Mouse (Mus musculus): Measurements from ENCODE around the gene Atp4a.
A peak's percentile ranks its signal among the peaks of the same experiment; 100 is the strongest.
"Not testable (repeated sequence)": the region's sequence is repeated elsewhere in the genome, so short reads cannot be mapped to it uniquely, and the experiment has no call there.

Atp4a gene

GRCm38 (mm10) chr7:30729396-30730063, 17.5 kb downstream of the Atp4a start, which contains the start of gene Tmem147:
Gene Tmem147, minus strand, starts transcription at chr7:30729540.
- DNase-seq (ENCODE audit: low spot score in 2 of 2): peak; percentile 92 to 94

DNA sequence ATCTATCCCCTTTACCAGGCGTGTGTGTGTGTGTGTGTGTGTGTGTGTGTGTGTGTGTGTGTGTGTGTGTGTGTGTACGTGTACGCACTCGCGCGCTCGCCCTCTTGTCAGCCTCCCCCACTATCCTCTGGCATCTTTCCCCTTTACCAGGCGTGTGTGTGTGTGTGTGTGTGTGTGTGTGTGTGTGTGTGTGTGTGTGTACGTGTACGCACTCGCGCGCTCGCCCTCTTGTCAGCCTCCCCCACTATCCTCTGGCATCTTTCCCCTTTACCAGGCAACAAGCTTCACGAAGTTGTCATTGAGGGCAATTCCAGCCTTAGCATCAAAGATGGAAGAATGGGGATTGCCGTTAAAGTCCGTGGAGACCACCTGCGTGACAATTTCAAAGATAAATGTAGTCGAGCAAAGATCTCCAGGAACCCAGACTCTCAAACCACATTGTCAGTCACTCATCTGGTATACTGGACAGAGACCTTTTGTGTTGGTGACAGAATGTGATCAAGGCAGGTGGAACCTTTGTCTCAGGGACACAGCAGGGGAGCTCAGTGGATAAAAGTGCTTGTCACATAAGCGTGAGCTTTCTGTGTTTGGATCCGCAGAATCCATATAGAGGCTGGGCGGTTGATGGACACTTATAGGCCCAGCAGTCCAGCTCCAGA, 18.2 kb downstream of the Atp4a start:
- DNase-seq (ENCODE audit: low spot score in 2 of 2): not testable (repeated sequence)

GRCm38 (mm10) chr7:30736211-30736610, 24.2 kb downstream of the Atp4a start:
- no peak for DNase-seq (ENCODE audit: low spot score in 2 of 2)

DNA sequence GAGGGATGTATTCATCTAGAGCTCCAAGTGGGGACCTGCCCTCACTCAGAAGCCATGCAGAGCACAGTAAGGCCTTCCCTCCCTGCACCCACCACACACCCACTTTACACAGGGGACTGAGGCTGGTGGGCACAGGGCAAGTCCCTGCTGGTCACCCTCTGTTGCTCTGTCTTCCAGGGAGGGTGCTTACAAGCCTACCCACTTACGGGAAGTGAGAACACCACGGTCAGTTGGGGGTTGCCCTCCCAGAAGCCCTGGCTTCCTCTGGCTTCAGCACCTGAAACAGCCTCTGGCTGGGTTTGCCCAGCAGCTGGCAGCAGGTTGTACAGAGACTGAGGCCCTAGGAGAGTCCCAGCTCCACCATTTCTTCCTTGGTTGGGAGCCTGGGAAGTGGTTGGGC, 30.6 kb downstream of the Atp4a start:
- DNase-seq (ENCODE audit: low spot score in 2 of 2): not testable (repeated sequence)

DNA sequence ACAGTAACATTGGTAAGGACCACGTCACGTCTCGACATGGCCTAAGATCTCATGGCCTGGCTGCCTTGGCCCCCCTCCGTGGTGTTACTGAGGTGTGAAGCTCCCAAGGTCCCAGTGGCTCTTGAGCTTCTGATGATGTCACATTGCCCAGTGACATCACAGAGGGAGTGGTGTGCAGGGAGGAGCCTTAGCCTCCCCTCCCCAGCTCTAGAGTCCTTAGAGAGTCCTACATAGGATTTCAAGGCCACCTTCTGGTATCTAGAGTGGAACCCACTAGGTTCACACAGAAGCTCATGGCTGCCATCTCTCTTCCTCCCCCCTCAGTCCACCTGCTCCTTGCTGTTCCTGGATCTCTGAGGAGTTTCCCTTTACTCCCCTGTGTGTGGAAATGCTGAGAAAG, 31.6 kb downstream of the Atp4a start, which contains the start of gene Gapdhs:
Gapdhs (minus strand) TSS at position 65 of the 400 bp plus-strand sequence.
- DNase-seq (ENCODE audit: low spot score in 2 of 2): not testable (repeated sequence)

- DNase-seq (ENCODE audit: low spot score in 2 of 2): no peak
Measured at GRCm38 (mm10) chr7:30744022-30744598, 32.1 kb downstream of the Atp4a start.

DNA sequence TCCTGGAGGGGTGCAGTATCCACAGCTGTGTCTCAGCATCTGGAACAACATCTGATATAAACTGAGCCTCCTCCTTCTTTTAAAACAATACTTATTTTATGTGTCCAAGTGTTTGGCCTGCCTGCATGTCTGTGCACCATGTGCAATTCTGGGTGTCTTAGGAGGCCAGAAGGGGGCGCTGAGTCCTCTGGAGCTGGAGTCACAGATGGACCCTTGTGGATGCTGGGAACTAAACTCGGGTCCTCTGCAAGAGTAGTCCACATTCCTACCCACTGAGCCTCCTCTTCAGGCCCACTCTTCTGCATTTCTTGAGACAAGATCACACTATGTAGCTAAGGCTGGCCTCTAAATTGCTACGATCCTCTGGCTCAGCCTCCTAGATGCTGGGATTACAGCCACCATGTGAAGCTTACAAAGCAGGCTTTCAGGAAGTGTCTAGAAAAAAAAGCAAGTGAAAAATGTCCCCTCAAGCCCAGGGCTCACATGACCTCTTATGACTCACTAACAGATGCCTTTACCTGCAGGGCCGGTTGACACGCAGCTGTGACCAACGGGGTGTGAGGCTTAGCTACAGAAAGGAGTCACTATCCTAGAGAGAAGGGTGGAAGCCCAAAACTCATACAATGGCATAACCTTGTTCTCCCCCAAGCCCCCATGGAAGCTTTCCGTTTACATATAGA, 35.7 kb downstream of the Atp4a start:
- no peak for DNase-seq (ENCODE audit: low spot score in 2 of 2)

- DNase-seq (ENCODE audit: low spot score in 2 of 2): no peak
Measured at GRCm38 (mm10) chr7:30749824-30750606, 38.0 kb downstream of the Atp4a start.

DNA sequence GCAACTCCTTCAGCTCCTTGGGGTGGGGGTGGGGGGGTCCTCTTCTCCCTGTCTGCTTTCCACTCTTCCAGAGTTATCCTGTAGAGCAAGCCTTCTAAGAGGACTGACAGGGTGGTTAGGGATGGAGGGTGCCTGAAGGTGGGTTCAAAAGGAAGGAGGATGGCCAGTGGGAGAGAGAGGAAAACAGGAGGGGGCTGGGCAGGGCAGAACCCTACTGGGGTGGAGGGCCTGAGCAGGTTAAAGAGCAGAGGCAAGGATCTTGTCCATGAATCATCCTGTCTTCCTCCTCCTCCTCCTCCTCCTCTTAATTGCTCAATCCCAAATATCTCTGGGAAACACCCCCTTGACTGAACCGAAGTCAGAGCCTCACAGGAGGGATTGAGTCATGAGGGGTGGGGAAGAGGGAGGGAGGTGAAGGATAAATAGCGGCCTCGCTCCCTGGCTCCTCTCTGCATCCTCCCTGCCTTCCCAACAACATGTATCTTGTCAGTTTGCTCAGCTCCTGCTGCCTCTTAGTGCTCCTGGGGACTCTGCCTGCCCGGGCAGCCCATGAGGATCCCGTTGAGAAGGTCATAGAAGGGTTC, 39.2 kb downstream of the Atp4a start, which contains the start of gene Sbsn:
Sbsn (plus strand) TSS at position 386 of the 584 bp plus-strand sequence.
- no peak for DNase-seq (ENCODE audit: low spot score in 2 of 2)

GRCm38 (mm10) chr7:30757001-30757400, 45.0 kb downstream of the Atp4a start:
- no peak for DNase-seq (ENCODE audit: low spot score in 2 of 2)

GRCm38 (mm10) chr7:30758853-30759252, 46.8 kb downstream of the Atp4a start:
- DNase-seq (ENCODE audit: low spot score in 2 of 2): peak in 1 of 2 experiments; percentile 29

DNA sequence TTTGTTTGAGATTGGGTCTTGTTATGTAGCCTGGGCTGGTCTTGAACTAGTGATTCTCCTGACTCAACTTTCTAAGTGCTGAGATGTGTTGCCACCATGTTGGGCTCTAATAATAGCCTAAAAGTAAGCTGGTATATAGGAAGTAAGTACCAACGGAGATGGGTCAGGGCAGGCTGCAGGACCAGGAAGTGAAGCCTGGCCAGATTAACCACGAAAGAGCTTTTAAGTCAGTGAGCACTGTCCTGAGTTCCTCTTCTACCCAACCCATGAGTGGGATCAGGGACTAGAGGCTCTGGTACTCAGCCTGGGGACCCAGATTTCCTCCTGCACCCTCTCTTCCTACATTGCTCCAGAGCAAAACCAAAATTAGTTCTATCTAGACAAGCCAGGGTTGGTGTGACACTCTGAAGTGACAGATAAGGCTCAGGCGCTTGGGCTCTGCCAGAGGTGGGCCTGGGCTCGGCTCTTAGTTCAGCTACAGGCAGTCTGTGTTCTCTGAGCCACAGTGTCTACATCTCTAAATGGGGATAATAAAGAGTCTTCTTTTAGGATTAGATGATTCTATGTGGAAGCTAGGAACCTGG, 49.9 kb downstream of the Atp4a start:
- no peak for DNase-seq (ENCODE audit: low spot score in 2 of 2)

GRCm38 (mm10) chr7:30763456-30763855, 51.4 kb downstream of the Atp4a start, which contains the start of gene Dmkn:
Gene Dmkn, plus strand, starts transcription at chr7:30763756.
- DNase-seq (ENCODE audit: low spot score in 2 of 2): no peak

DNA sequence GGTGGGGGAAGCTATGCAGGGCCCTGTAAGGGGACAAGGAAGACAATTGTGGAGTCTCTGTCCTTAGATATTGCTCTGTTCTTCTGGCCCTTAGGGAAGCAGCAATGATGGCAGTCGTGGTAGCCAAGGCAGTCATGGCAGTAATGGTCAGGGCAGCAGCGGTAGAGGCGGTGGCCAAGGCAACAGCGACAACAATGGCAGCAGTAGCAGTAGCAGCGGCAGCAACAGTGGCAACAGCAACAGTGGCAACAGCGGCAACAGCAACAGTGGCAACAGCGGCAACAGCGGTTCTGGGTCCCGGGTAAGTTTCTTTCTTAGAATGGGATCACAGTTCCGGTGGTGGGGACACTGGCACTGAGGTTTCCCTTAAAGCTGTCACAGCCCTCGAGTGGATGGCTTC, 53.2 kb downstream of the Atp4a start:
- no peak for DNase-seq (ENCODE audit: low spot score in 2 of 2)

DNA sequence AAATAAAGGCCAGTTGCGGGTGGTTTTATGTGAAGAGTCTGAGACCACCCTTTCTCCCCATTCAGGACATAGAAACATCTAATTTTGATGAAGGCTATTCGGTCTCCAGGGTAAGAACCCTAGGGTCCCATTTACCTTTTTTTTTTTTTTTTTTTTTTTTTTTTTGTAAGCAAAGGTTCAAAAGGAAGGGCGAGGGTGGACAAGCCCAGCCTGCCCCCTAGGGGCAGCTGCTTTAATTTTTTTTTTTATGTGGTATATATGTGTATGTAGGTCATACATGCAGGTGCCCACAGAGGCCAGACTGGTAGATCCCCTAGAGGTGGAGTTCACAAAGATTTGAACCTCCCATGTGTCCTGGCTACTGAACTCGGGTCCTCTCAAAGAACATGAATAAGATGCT, 54.4 kb downstream of the Atp4a start:
- DNase-seq (ENCODE audit: low spot score in 2 of 2): no peak

DNA sequence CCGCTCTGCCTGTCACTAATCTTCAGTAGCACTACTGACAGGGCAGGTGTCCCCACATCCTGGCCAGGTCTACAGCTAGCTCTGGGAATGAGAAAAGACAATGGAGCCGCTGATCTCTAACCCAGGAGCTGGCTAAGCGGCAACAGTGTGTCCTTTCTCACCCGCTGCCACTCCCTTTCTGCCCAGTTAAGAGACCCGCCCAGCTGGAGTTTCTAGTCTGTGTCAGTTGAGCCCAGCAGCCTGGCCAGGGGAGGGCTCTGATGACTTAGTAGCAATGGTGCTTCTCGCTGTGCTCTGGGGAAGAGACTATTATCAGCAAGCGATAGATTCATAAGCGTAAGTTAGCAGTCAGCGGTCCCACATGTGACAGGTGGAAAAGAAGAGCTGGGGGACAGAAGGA, 57.2 kb downstream of the Atp4a start:
- no peak for DNase-seq (ENCODE audit: low spot score in 2 of 2)
